Mouse (Mus musculus): ENCODE measurements at regions not wholly inside any gene's neighbourhood (a gene's known extent, or its start where the extent isn't known, plus 50 kb on each side); places are given as distances from the start of the nearest gene placed in this dataset.

DNA sequence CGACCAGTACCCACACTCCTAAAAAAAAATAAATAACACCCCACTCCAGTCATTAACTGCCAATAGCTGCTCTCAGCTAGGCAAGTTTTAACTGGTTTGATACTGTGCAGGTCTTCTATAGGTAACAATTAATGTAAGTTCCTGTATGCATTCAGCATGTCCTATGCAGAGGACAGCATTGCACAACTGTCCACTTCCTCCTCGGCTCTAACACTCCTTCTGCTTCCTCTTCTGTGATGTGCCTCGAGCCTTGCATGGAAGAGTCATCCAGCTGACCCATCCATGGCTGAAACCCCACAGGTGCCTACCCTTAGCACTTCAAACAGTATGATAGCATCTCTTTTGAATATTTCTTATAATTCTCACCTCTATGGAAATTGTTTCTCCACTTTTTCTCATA lies 449.4 kb upstream of the Rag2 start:
- DNase-seq (ENCODE audit: low spot score in 2 of 2) = no peak

DNA sequence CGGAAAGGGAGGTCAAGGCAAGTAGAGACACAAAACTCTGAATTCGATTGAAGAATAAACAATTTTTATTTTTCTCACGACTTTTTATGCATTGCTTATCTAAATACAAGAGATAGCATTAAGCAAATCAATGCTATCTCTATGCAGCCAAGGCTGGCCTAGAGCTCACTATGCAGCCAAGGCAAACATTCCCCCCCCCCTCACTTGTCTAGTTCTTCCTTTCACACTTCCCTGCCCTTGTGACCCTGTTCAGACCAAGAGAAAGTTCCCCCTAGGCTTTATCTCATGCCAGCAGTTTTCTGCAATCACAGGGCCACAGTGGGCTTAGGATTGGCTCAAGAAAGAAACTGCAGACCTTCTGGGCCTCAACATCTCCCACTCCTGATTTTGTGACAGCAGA lies 417.9 kb upstream of the Rag2 start:
- no peak for DNase-seq (ENCODE audit: low spot score in 2 of 2)

DNA sequence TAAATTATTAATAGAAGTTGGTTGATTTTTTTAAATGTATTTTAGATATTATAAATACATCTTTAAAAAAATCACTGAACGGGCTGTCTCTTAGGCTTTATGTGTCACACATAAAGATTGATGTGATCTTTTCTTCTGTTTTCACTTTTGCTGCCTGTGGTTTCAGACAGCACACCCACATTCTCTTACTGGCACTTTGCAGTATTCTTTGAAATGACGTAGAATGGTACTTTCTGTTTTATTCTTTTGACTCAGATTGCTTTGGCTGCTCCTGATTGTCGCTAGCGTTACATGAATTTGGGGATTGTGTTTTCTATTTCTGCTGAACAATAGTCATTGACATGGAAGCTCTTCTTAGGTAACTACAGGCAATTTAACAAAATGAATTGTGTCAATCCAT lies 415.4 kb upstream of the Rag2 start:
- DNase-seq (ENCODE audit: low spot score in 2 of 2) = no peak

DNA sequence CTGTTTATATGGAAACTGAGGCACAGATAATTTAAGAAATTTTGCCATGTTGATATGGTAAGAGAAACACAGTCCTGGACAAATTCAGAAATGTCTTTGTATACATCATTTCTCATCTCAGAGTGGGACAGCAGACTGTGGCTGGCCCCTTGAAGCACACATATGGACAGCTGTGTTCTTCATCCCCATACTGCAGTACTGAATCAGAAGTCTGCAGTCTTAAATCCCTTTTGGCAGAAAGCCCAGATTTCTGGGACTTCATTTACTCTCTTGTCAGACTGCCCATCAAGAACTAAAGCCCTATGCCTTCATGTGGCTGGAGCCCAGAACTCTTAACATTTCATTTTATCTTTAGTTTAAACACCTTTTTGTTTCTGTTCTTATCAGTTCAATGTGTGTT lies 403.8 kb upstream of the Rag2 start:
- no peak for DNase-seq (ENCODE audit: low spot score in 2 of 2)

DNA sequence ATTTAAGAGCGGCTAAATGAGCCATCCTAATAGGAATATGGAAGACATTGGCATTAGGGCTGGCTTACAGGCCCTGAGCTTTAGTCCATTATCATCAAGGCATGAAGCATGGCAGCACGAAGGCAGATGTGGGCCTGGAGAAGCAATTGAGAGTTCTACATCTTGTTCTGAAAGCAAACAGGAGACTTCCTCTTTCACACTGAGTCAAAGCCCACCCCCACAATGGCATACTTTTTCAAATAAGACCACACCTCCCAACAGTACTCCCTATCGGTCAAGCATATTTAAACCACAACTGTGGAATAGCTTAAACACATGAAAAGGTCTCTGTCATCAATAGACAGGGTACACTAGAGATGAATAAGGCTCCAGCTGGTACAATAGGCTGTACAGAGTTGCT lies 381.5 kb upstream of the Rag2 start:
- DNase-seq (ENCODE audit: low spot score in 2 of 2) = no peak

DNA sequence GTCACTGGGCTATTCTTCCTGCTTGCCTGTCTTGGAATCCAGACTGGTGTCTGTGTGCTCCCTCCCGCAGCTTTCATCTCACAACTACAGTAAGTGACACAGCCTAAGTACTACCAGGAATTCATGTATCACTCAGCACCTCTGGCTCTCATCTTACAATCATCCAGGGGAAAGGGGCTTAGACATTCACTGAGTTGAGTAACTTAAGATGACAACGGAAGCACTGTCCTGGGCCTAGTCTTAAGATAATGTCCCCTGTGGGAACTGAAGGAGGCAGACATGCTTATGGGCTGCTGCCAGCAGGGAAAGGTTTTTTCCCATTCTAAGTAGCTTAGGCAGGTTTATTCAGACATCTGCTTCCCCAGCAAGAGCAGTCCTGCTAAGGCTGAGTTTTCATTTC lies 377.4 kb upstream of the Rag2 start:
- no peak for DNase-seq (ENCODE audit: low spot score in 2 of 2)

DNA sequence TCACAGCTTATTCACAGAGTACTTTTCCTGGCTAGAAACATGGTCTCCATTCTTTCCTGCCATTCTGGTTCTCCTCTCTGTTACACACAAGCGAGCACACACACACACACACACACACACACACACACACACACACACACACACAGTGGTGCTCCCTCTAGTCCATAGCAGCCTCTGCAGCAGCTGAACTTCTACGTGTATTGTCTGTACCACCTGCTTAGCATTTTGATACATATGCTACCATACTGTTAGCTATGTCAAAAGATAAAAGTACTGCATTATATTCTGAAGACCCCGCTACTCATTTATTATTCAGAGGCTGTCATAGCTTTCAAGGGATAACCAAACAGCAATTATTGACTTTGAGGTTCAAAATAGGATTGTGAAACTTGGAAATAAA lies 372.3 kb upstream of the Rag2 start:
- DNase-seq (ENCODE audit: low spot score in 2 of 2) = no peak

DNA sequence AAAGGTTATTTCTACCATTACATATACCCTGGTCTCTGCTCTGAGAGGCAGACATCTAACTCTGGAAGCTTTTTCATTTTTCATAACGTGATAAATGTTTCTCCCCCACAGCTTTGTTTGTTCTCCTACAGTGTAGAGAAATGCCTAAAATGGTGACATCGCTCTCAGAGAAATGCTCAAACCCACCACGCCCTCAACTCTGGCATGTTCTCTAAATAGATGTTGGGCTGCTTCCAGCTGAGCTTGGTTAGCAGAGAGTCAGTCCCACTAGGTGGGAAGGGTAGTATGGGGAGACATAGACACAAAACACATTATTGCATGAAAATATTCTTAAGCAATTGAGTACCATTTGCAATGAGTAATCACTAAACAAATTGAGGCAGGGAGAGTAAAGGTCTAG lies 368.1 kb upstream of the Rag2 start:
- no peak for DNase-seq (ENCODE audit: low spot score in 2 of 2)

DNA sequence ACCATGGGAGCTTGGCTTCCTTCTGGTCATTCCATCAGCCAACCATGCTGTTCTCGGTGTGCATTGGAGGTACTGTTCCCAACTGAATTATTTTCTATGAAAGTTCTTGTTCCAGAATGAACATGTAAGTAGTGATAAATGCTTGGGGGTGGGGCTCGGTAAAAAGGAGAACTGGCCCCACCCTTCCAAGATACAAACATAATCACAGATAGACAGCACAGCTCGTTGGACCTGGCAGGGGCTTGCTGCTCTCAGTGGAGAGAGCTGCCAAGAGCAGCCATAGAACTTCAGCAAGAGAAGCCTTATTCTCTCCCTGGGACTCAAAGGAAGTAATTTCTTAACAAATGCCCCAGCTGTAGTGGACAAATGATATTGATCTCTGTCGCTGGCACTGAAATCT lies 360.6 kb upstream of the Rag2 start:
- no peak for DNase-seq (ENCODE audit: low spot score in 2 of 2)

DNA sequence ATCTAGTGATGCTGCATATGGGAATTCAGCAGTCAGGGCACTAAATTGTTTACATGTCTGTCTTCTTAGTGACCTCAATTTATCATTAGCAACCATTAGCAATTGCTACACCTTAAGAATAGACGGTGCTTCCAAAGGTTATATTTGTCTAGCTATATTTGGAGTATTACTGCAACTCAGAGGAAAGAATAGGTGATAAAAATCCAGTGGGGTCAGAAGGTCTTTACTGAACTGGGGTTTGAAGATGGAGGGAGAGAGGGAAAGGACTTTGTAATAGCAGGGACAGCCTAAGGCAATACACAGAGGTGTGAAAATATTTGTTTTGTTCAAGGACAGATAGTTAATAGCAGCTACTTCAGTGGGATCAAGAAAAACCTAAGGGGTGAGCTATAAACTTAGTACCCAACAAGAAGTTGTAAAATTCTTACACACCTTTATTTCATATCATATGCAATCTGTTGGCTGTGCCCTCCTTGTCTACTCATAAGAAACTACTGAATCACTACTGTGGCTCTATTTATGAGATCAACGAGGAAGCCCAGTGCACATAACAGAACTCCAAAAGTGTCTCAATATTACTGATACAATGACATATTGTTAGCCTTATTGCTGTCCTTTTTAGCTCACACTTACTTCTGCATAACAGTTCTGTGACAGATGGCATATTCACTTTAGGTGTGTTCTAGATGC lies 357.7 kb upstream of the Rag2 start:
- DNase-seq (ENCODE audit: low spot score in 2 of 2) = no peak

DNA sequence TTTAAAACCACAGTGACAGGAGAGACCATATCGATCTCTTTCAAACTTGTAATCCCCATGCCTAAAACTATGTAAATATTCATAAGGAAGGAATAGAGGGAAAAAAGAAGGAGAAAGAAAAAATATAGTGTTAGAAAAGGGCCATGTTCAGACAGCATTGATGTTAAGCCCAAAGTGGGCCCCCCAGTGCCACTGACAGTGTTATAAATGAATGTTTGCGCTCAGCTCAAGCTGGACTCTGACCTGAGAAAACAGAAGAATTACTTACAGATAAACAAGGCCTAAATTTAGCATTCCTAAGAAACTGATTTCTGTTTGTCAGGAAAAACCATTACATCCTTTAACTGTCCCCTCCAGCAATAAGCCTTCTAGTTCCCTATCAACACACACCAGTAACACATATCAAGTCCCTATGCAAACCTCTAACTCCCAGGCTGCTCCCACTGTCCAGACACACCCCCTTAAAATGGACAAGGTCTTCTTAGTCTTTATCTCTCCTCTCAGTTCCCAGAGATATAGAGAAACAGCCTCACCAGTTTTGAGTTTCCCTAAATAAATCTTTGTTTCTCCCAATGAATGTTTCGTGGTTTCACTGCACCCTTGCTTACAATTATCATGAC lies 350.4 kb upstream of the Rag2 start:
- DNase-seq (ENCODE audit: low spot score in 2 of 2) = no peak

DNA sequence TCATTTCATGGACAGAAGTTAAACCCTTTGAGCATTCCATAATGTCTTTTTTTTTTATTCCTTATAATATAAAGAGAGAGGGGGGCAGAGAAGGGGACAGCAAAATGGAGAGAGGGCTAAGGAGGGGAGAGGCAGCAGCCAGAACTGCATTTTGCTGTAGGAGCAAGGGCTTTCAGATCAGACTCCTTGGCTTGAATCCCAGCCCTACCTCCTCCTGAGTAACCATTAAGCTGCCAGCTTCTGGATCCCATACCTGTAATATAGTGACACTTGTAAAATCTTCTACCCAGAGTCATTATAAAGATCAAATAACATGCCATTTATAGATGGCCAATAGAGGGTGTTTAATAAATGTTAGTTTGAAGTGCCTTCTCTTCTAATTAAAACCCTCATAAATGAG lies 339.6 kb upstream of the Rag2 start:
- no peak for DNase-seq (ENCODE audit: low spot score in 2 of 2)

DNA sequence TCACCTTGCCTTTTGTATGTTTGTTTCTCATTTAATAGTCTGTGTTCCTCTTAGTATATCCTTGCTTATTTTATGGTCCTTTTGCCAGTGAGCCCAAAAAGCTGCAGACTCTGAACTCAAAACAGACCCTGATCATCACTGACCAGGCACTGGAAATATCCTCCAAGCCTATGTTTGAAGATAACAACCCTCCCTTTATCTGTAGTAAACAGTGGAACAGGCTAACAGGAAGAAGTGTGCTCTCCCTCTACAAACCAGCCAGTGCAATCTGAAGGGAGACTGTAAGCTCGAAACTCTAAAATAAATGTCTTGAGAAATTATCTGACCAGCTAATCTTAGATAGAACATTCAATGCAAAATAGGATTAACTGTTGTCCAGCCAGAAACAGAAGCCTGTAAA lies 336.4 kb upstream of the Rag2 start:
- no peak for DNase-seq (ENCODE audit: low spot score in 2 of 2)

DNA sequence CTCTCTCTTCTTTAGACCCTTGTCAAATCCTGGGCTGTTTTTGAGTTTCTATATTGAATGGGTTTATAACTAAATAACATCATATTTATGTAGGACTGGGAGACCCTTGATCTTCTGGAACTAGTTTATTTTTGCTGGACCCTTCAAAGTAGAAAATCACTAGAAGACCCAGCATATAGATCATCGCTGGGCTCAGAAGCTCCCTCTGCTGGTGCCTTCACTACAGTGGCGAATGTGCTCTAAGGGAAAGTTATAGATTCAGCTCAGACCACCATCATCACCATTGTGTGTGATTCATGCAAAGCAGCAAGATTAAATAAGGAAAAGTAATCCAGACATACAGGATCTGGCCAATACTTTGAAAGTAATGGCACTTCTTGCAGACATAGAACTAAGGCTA lies 335.4 kb upstream of the Rag2 start:
- no peak for DNase-seq (ENCODE audit: low spot score in 2 of 2)

DNA sequence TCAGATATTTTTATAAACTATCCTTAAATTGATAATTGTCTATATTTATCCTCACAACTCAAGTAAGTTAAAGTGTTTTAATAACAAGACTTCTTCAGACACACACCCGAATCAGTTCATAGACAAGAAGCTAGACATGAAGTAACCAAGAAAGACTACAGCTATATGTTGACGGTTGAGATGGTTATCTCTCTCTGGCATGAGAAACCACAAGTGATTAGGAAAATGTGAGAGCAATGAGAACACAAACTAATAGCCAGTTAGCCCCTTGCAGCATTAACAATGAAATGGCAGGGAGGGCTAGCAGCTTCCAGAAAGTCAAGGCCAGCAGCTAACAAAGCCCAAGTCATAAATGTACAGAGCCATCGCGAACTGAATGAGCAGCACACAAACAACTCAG lies 333.8 kb upstream of the Rag2 start:
- no peak for DNase-seq (ENCODE audit: low spot score in 2 of 2)

DNA sequence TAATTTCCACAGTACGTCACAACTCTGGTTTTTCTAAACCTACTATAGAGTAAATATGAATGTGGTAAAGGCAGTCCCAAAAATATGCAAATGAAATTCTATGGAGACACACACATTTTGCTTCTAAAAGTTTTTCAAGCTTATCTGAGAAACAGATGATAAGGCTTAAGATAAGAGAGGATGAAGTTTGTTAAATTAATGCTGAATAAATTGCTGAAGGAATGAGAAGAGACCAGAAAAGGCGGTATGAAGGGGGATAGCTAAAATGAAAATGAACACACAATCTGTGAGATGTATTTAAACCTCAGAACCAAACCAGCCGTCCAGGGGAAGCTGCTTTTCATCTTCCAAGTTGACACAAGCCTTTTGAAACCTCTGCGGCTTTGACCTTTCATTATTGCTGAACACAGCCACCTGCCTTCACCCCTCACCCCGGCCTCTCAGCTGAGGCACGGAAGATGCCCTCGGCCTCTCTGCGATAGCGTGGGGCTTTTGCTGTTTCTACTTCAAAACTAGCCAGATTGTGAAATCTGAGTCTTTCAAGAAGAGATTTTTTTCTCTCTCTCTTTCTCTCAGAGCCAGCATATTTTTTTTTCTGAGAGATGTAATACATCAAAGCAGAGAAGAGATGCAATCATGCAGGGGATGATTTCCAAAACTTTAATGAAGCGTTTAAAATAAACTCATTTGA lies 328.7 kb upstream of the Rag2 start:
- DNase-seq (ENCODE audit: low spot score in 2 of 2) = no peak

DNA sequence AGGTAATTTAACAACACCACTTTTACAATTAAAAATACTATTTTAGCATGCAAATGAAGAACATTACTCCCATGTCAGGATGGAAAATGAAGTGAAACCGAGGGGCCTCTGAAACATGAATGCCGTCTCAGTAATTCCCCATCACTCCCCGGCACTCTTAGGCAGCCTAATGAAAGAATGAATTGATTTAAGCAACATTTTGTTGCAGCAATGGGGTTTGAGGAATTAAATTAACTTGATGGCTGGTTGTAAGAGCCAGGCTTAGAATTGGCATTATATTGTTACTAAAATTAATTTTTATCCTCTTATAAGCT lies 328.2 kb upstream of the Rag2 start:
- no peak for DNase-seq (ENCODE audit: low spot score in 2 of 2)

DNA sequence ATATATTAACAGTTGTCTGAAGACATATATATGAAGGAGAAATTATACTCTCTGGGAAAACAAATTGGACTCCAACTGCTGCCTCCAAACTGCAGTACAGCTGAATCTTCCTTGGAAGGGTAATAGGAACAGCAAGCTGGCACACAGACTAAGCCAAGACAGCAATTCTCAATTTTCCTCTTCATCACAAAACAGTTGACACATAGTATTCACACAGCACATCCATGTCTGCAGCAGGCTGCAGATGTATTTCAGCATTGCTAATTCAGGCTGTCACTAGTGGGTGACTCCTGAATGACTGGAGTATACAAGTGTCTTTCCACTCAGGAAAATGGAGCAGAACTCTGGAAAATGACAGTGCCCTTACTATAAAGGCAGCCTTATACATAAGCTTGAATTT lies 327.7 kb upstream of the Rag2 start:
- no peak for DNase-seq (ENCODE audit: low spot score in 2 of 2)

DNA sequence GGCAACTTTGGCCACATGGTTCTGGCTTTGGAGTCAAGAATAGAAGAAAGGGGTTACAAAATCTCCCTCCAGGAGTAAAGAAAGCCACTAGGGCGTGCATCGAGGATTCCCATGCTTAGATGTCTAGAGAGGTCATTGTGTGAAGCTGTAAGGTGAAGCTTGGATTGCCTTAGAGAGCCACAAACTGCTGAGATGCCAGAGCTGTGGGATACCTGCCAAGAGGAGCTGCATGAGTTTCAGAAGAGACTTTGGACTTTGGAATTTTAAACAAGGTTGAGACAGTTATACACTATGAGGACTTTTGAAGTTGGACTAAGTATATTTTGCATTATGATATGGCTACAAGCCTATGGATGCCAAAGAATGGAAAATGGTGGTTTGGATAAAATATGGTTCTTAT lies 325.4 kb upstream of the Rag2 start:
- DNase-seq (ENCODE audit: low spot score in 2 of 2) = no peak

DNA sequence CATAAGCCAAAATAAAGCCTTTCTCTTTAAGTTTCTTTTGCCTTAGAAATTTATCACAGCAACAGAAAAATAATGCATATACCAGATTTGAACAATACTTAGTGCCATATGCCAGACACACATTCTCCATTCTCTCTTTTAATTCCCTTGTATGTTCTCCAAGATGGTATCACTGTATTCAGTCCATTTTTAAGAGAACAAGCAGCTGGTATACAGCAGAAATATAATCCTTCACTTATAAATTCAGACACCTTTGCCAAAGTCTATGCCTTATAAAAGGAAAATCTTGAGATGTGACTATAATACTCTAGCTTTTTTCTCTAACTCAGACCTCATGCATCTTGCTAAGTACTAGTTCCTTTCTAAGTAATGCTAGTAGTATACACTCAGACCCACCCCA lies 324.4 kb upstream of the Rag2 start:
- DNase-seq (ENCODE audit: low spot score in 2 of 2) = no peak

DNA sequence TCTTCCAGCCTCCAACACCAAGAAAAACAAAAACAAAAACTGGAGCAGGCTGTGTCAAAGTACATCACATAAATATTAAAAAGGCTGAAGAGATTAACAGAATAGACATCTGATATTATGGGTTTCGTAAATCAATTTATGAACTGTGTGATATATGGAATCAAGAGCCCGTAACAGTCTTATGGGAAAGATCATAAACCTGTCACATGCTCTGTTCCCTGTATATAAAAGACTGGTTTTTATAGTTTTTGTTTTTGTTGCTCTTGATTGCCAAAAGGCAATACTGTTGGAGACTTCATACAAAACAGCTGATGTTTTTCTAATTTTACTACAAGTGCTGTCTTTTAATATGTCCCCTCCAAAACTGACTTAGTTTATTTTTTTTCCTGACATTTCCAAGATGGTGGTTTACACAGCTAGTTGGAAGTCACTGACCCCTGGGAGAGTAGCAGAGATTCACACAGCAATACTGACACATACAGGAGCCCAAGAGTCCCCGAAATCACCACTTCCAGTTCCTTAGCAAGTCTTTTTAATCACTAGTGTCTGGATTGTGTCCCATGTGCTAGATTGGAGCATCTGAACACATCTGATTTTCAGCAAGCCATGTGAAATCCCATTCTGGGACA lies 303.1 kb upstream of the Rag2 start:
- no peak for DNase-seq (ENCODE audit: low spot score in 2 of 2)

DNA sequence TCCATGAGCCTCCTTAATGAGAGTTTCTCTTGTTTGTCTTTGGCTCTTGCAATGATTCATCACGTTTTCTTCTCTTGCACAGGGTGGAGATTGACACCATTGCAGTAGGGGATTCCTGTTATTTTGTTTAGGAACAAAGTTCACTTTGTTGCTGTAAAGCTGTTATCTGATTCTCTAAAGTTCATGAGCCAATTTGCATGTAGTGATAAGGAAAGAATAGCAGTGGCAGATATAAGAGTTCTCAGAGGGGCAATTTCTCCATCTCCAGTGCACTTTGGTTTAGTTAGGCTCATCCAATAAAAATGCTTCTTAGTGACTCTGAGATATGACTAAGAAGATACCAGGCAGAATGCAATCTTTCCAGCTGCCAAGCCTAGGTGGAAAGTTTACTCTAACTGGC lies 267.8 kb upstream of the Rag2 start:
- DNase-seq (ENCODE audit: low spot score in 2 of 2) = no peak

DNA sequence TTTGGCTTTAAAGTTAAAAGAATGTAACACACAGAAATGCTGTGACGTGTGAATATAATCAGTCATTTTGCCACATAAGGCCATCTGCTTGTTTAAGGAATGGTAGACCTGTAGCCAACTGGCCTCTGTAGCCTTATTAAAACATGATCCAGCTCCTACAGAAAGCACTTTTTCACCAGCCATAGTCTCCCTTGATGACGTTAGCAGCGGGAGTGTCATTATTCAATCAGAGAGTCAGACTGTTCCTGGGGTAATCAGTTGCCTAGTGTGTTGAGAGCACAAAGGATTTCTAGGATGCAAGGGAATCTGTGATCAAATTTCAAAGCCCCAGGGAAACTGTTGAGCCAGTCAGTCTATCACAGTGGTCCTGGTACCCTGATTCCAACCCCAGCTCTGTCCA lies 260.3 kb upstream of the Rag2 start:
- DNase-seq (ENCODE audit: low spot score in 2 of 2) = no peak
